Mouse (Mus musculus) neural tube, embryonic 11.5 days (tissue): ENCODE results near the gene Adcy6. TPM values are rescaled to one million over a fixed set of nuclear protein-coding genes. Genes with fewer than 3 reads are reported as not detected.

Experiments used
- ATAC-seq: fragments of 200-750 bp; cut with Nextera tagmentation; 2 replicates; pipeline ENCODE4 v1.8.0; 2017; ENCODE audit warnings: moderate number of reproducible peaks, mild to moderate bottlenecking, moderate TSS enrichment, moderate library complexity; ENCODE audit not compliant: insufficient read depth, low FRiP score, low TSS enrichment
- DNase-seq: peaks from one replicate; pipeline ENCODE4 v3.0.0-alpha.2; 2015; ENCODE audit warnings: low spot score
- H3K27ac ChIP-seq: fragments of 300-500 bp; sonication (generic); 2 replicates; pipeline ENCODE4 v1.5.1; 2014; ENCODE audit warnings: low read depth, mild to moderate bottlenecking, low read length
- H3K27me3 ChIP-seq: fragments of 300-500 bp; sonication (generic); 2 replicates; pipeline ENCODE4 v1.6.1; 2014; ENCODE audit warnings: mild to moderate bottlenecking, low read length, mixed read lengths; ENCODE audit not compliant: control insufficient read depth, insufficient read depth
- H3K36me3 ChIP-seq: fragments of 300-500 bp; sonication (generic); 2 replicates; pipeline ENCODE4 v1.6.1; 2014; ENCODE audit warnings: mild to moderate bottlenecking, low read length, moderate library complexity, mixed read lengths; ENCODE audit not compliant: control insufficient read depth, insufficient read depth
- H3K4me1 ChIP-seq: fragments of 300-500 bp; sonication (generic); 2 replicates; pipeline ENCODE4 v1.6.1; 2014; ENCODE audit warnings: low read length, mixed read lengths; ENCODE audit not compliant: control insufficient read depth, insufficient read depth
- H3K4me2 ChIP-seq: fragments of 300-500 bp; sonication (generic); 2 replicates; pipeline ENCODE4 v1.6.1; 2014; ENCODE audit warnings: low read depth, mild to moderate bottlenecking, moderate library complexity
- H3K4me3 ChIP-seq: fragments of 300-500 bp; sonication (generic); 2 replicates; pipeline ENCODE4 v1.5.1; 2014; ENCODE audit warnings: low read depth, low read length
- H3K9ac ChIP-seq: fragments of 300-500 bp; sonication (generic); 2 replicates; pipeline ENCODE4 v1.6.1; 2014; ENCODE audit warnings: mild to moderate bottlenecking, low read length
- H3K9me3 ChIP-seq: fragments of 300-500 bp; sonication (generic); 2 replicates; pipeline ENCODE4 v1.6.1; 2016; ENCODE audit warnings: low read length; ENCODE audit not compliant: control insufficient read depth
- WGBS: fragments of 180-500 bp; shearing (Covaris S2); extraction: QIAGEN DNeasy Blood & Tissue Kit; methylation state at CpG from one replicate; pipeline ENCODE4 v1.1.7; 2014; 5-methylcytosine and 5-hydroxymethylcytosine counted together
- polyA plus RNA-seq: library from polyadenylated mRNA; unstranded; fragments of >200 nt; fragmentation: Nextera tagmentation; extraction: Ambion mirVana; gene quantifications from 2 replicates; pipeline ENCODE4 v1.2.1, GENCODE M21; 2014

Adcy6 gene
- polyA plus RNA-seq, 1 experiment from 2014 or later: 12.7 TPM

DNA sequence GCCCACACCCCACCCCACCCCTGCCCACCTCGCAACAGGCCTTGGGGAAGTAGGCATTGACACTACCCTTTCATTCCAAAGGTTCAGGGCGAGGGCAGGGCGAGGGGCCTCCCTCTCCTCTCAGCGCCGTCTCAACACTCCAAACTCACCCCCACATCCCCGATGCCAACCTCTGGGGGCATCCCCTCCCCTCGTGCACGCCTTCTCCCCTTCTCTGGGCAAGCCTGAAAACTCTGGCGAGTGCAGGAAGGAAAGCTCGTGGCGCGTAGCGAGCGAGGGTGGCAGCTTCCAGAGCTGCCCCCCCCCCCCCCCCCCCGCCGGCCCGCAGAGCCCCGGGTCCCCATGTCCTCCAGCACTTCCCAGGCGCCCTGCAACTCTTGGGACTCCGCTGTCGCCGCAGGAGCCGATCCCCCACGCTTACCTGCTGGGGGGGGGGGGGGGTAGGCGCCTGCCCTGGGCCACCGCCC, 1.1 kb downstream of the Adcy6 start:
- Histone ChIP-seq H3K27ac (peak overlapping the region; percentile 86), H3K4me2 (peak overlapping the region; percentile 94), H3K4me1 (peaks cover 14% of the 10 kb centered on the region), H3K4me3 (peak overlapping the region; percentile 86), H3K9me3 (no peaks in the 10 kb centered on the region), H3K36me3 (0 out of 2 replicates have a peak, but pooled peaks cover 4% of the 10 kb centered on the region), H3K9ac (peak overlapping the region; percentile 89), H3K27me3 (no peaks in the 10 kb centered on the region)
- ATAC-seq (peak; percentile 58), DNase-seq (peak; percentile 47)
- 0% methylated on average over 14 of the region's 26 CpGs for WGBS

DNA sequence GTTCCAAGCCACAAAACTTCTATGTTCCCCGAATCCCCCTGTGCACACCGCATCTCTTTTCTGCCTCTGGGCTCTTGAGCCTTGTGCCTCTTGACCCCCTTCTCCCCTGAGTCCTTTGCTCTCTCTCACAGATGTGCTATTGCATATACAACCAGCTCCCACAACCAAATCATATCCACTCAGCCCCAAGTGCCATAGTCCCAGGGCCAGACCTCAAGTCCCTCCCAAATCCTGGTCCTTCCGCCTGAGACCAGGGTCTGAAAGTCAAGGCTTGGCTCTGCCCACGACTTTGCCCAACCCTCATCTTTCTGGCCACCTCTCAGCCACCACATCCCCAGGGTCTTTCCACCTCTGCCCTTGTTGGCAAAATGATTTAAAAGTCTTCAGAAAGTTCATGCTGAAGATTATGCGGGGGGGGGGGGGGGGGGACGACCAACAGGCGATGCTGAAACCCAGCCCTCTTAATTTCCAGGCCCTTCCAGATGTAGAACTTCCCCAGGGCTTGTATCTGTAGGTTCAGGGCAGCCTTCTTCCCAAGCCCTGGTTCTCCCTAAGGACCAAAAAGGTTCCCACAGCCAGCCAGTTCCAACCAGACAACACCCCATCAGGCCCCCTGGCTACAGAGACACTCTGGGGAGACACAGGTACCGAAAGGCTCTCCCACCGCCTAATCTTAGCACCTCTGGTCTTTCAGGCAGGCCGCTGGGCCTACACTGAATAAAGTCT, 1.7 kb downstream of the Adcy6 start:
- DNase-seq (no peak), ATAC-seq (no peak)
- Histone ChIP-seq H3K27me3 (no peaks in the 10 kb centered on the region), H3K4me2 (peak overlapping the region; percentile 94), H3K9ac (peak overlapping the region; percentile 89), H3K36me3 (0 out of 2 replicates have a peak, but pooled peaks cover 6% of the 10 kb centered on the region), H3K4me3 (peak overlapping the region; percentile 86), H3K27ac (no peak overlapping the region), H3K9me3 (no peaks in the 10 kb centered on the region), H3K4me1 (peaks cover 14% of the 10 kb centered on the region)
- WGBS: 15% methylated on average over 9 of the region's 10 CpGs

DNA sequence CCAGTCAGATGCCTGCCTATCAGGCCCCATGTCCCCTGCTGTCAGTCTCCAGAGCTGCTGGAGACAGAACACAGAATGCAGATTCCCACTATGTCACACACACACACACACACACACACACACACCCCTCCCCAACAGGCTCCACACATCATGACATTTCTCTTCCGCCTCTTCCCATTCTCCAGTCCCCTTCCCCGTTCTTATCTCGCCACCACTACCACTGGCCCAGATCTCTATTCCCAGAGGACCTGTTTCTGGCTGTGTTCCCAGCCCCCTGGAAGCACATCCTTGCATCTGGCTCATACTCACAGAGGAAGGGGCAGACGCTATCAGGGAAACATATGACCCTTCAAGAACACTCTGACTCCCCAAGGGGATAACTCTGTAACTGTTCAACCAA, 2.3 kb downstream of the Adcy6 start:
- no peaks in the 10 kb centered on the region for H3K9me3 ChIP-seq
- H3K4me1 ChIP-seq: peaks cover 14% of the 10 kb centered on the region
- WGBS: 51% methylated on average over 4 of the region's 4 CpGs
- ATAC-seq: no peak
- no peak for DNase-seq
- no peaks in the 10 kb centered on the region for H3K27me3 ChIP-seq
- H3K4me2 ChIP-seq: peak overlapping the region; percentile 94
- H3K36me3 ChIP-seq: peaks cover 8% of the 10 kb centered on the region; the same call in 1 of the 2 replicates
- H3K27ac ChIP-seq: no peak overlapping the region
- peak overlapping the region; percentile 26; the same call in 1 of the 2 replicates for H3K9ac ChIP-seq
- peak overlapping the region; percentile 86 for H3K4me3 ChIP-seq

DNA sequence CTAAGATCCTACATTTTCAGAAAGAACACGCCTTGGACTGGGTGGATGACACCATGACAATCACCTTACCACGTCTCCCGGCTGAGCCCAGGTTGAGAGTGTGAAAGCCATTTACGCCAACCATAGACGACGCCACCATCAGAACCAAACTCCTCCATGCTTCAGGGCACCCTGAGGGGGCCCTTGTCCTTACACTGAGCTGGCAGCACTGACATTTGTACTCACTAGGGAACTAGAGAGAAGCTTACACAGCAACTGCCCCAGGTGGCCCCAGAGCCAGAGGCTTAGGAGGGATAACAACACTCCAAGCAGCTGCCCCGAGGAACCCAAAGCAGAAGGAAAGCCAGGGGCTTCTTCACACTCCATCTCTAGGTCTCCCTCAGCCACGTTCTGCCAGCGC, 3.1 kb downstream of the Adcy6 start:
- no peak overlapping the region for H3K4me2 ChIP-seq
- no peak overlapping the region for H3K4me3 ChIP-seq

DNA sequence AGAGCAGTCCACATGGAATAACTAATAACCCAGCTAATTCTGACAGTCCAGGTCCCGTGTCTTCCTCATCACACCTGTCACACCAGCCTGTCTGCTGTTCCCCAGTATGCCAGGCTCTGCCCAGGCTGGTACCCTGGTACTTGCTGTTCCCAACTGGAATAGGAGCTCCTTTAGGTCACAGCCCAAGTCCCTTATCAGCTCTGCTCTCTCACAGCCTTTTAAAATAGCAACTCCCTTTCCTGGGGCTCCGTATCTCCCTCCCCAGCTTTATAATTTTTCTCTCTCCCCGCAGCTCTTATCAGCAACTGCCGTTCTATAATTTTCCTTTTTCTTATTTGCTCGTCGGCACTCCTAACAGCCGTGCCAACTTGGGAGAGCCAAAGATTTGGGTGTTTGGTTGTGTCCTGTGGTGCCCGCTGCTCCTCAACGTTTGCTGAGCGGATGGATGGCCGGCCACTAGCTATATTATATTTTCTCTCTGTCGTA, 3.8 kb downstream of the Adcy6 start:
- H3K27ac ChIP-seq: no peak overlapping the region
- H3K4me1 ChIP-seq: peaks cover 14% of the 10 kb centered on the region
- H3K4me2 ChIP-seq: no peak overlapping the region
- no peak overlapping the region for H3K4me3 ChIP-seq
- WGBS: 90% methylated on average over 12 of the region's 12 CpGs
- no peaks in the 10 kb centered on the region for H3K27me3 ChIP-seq
- H3K36me3 ChIP-seq: peaks cover 8% of the 10 kb centered on the region; the same call in 1 of the 2 replicates
- DNase-seq (no peak), ATAC-seq (no peak)
- H3K9me3 ChIP-seq: no peaks in the 10 kb centered on the region
- no peak overlapping the region for H3K9ac ChIP-seq

More for the DNA sequence above, 3.1 kb downstream of the Adcy6 start:
- Histone ChIP-seq H3K36me3 (peaks cover 8% of the 10 kb centered on the region; the same call in 1 of the 2 replicates), H3K27me3 (no peaks in the 10 kb centered on the region), H3K27ac (no peak overlapping the region), H3K9ac (no peak overlapping the region), H3K4me1 (peaks cover 14% of the 10 kb centered on the region), H3K9me3 (no peaks in the 10 kb centered on the region)
- DNase-seq (no peak), ATAC-seq (no peak)
- WGBS: 65% methylated on average over 9 of the region's 9 CpGs

DNA sequence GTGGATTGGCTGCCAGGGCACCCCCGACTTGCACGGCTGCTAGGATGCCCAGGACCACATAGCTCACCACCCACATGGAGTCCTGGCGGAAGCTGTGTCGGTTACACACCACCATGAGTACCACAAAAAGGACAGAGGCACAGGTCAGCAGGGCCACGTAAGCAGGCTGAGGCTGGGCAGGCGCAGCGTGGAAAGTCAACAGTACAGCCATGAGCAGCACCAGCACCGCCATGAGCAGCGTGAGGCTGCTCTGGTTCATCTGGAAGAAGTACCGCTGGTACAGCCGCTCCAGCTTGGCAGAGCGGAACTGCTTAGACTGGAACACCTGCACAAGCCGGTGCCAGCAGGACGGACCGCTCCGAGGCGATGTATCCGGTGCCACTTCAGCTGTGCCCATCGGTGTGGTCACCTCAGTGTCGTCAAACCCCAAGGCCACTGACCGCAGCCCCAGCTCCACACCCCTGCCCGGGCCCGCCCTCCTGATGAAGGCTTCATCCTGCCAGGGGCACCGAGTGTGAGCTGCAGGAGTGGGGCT, 5.8 kb downstream of the Adcy6 start:
- no peaks in the 10 kb centered on the region for H3K27me3 ChIP-seq
- no peaks in the 10 kb centered on the region for H3K9me3 ChIP-seq
- H3K4me3 ChIP-seq: no peak overlapping the region
- H3K36me3 ChIP-seq: peaks cover 15% of the 10 kb centered on the region
- H3K4me1 ChIP-seq: peaks cover 11% of the 10 kb centered on the region
- 94% methylated on average over 24 of the region's 24 CpGs for WGBS
- no peak overlapping the region for H3K4me2 ChIP-seq
- no peak overlapping the region for H3K27ac ChIP-seq
- H3K9ac ChIP-seq: no peak overlapping the region
- DNase-seq (no peak), ATAC-seq (no peak)

DNA sequence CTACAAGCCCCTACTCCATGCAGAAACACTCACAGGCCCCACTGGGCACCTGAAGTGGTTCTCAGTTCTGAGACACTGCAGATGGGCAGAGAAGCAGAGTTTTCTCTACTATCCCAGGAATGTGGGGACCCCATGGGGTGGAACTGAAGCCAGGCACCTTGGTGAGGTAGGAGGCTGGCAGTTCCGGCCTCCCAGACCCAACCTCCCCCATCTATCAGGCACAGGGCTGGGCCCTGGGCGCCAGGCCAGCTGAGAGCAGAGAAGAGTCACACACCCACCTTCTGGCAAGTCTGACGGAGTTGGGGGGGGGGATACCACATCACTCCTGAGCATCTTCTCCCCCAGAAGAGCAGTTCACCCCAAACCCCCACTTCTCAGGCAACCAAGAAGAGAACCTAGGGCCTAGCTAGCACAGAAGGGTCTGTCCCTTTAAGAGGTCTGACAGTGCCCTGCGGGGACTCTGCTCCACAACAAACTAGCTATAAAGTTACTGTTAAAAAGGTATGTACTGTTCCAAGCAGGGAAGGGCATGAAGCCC, 6.9 kb downstream of the Adcy6 start:
- Histone ChIP-seq H3K9me3 (no peaks in the 10 kb centered on the region), H3K27ac (no peak overlapping the region), H3K27me3 (no peaks in the 10 kb centered on the region), H3K36me3 (peaks cover 17% of the 10 kb centered on the region), H3K4me1 (peaks cover 8% of the 10 kb centered on the region), H3K4me2 (no peak overlapping the region), H3K9ac (no peak overlapping the region), H3K4me3 (no peak overlapping the region)
- no peak for ATAC-seq
- 72% methylated on average over 4 of the region's 4 CpGs for WGBS
- peak; percentile 4 for DNase-seq

DNA sequence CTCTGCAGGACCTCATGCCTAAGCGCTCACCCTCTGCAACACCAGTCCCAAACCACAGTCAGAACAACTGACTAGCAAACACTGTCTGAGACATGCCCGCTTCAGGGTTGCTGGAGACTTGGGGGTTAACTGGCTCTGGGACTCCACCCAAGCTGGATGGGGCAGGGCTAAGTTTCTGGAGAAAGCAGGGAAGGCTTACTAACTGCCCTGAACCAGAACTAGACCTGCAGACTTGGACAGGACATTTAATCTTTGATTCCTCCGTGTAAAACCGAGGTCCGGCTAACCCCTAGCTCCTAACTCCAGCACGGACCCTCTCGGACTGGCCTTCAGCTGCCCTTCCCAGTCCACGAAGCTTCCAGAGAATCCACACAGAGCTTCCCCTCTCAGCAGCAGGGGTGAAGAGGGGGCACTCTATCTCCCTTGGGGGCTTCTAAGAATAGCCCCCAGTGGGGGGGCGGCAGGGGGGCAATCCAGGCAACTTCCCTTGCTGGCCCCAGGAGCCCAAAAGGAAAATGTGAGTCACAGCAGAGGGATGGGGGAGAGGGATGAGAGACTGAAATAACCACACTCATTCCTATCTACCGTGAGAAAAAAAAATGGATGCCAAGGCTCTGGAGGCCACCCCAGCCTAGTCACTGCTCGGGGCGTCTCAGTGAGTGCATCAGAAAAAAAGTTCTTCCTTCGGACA, 7.5 kb downstream of the Adcy6 start:
- no peak overlapping the region for H3K4me2 ChIP-seq
- no peak overlapping the region for H3K9ac ChIP-seq
- no peaks in the 10 kb centered on the region for H3K9me3 ChIP-seq
- H3K36me3 ChIP-seq: peaks cover 22% of the 10 kb centered on the region
- no peak overlapping the region for H3K4me3 ChIP-seq
- H3K4me1 ChIP-seq: peaks cover under 1% of the 10 kb centered on the region; the same call in 1 of the 2 replicates
- ATAC-seq: no peak
- H3K27ac ChIP-seq: no peak overlapping the region
- WGBS: 71% methylated on average over 13 of the region's 13 CpGs
- no peaks in the 10 kb centered on the region for H3K27me3 ChIP-seq
- DNase-seq: peak; percentile 4
